Comparison of ENCODE assay signal across 18 mouse cellular contexts in the genomic region with DNA sequence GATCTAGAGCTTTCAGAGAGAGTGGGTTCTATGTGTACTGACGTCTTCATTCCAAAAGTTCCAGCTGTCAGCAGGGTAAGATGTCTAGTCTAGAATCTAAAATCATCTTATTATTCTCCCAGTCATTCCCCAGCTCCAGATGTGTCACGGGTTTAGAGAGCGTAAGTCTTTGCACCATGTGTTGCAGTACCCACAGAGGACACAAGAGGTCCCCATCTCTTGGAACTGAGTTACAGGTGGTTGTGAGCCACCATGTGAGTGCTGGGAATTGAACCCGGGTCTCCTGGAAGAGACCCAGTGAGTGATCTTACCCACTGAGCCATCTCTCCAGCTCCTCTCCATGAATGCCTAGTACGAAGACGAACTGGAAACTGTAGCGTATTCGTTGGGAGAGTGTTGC. TPM values are rescaled to one million over a fixed set of nuclear protein-coding genes. Genes with fewer than 3 reads are reported as not detected.
A peak's percentile ranks its signal among the peaks of the same experiment; 100 is the strongest.
DNase-seq lines count a peak whose midpoint lies in the region; ATAC-seq and TF ChIP-seq lines count a peak whose summit lies in the region.
"Had no signal": no experiment of that assay in that cellular context is flagged by ENCODE, and none has a peak within 500 bp of the region (broad histone marks: within the 10 kb centered on the region; RNA-seq: fewer than 3 reads in every experiment).

No protein-coding gene starts in this region.

- H3K79me2 ChIP-seq in MEL (ENCODE audit: control insufficient read depth, insufficient read depth, low read length, poor library complexity) = peaks cover 5% of the 10 kb centered on the region; the same call in 1 of the 2 replicates

- peak; percentile 68 for DNase-seq in heart, embryonic 10.5 days (ENCODE audit: low spot score)
- no peak for DNase-seq in heart, postnatal 10 days
- DNase-seq in lung, postnatal 0 days (ENCODE audit: low spot score) = no peak
- no peak for DNase-seq in lung, postnatal 36 days
- DNase-seq in MEL (ENCODE audit: low read depth, low spot score) (peak; percentile 49), adipocyte (ENCODE audit: low spot score) (no peak)
- peak; percentile 31 for DNase-seq in splenic B cell, adult 2 months (ENCODE audit: low read depth, low spot score)
- DNase-seq: cerebellum, adult 9-11 months; gastrocnemius, postnatal 14 days; midbrain, embryonic 14.5 days; thymus, postnatal 4 days had no signal

- H3K27me3 ChIP-seq in heart, embryonic 10.5 days (ENCODE audit: insufficient read depth, poor library complexity, severe bottlenecking) = no peaks in the 10 kb centered on the region
- no peaks in the 10 kb centered on the region for H3K27me3 ChIP-seq in lung, postnatal 0 days (replicated peaks; ENCODE audit: insufficient read depth, low read length)
- no peaks in the 10 kb centered on the region for H3K27me3 ChIP-seq in MEL (ENCODE audit: control insufficient read depth in 1 of 2, insufficient read depth in 2 of 2, low read length in 2 of 2)
- H3K27me3 ChIP-seq in splenic B cell, adult 2 months (ENCODE audit: control insufficient read depth, insufficient read depth, low read length, poor library complexity, severe bottlenecking) = no peaks in the 10 kb centered on the region
- no peaks in the 10 kb centered on the region for H3K27me3 ChIP-seq in forebrain, embryonic 16.5 days (replicated peaks; ENCODE audit: control insufficient read depth, insufficient read depth, low read length)
- H3K27me3 ChIP-seq: CH12.LX; heart, embryonic 15.5 days; hindbrain, embryonic 15.5 days; kidney, embryonic 15.5 days; limb, embryonic 13.5 days had no signal

- intact Hi-C loops in heart, postnatal 10 days (cut with DNase I) = loop anchor here (10.0 kb wide), 1 partner anchor 105 kb away; no protein-coding TSS in a partner anchor

- H3K4me1 ChIP-seq in heart, embryonic 10.5 days = peaks cover 5% of the 10 kb centered on the region; the same call in 1 of the 2 replicates
- H3K4me1 ChIP-seq in lung, postnatal 0 days (ENCODE audit: insufficient read depth, low read depth, low read length) = peaks cover 3% of the 10 kb centered on the region; the same call in 1 of the 2 replicates
- peaks cover under 1% of the 10 kb centered on the region in 2 experiments; a peak in 2 of 4 replicates for H3K4me1 ChIP-seq in MEL (ENCODE audit: control insufficient read depth in 1 of 2, insufficient read depth in 2 of 2, low read length in 2 of 2)
- H3K4me1 ChIP-seq in forebrain, embryonic 16.5 days (replicated peaks; ENCODE audit: control insufficient read depth, insufficient read depth, low read length) = peaks cover under 1% of the 10 kb centered on the region

- TF ChIP-seq CTCF in lung, postnatal 0 days (IDR thresholded peaks at IDR 0.05) = peak; percentile 29
- peak; percentile 19 to 54 (median 37); a peak in 5 of 6 replicates for TF ChIP-seq CTCF in MEL (IDR thresholded peaks at IDR 0.05 in 2 of 3, conservative IDR thresholded peaks at IDR 0.05 in 1 of 3; ENCODE audit: control insufficient read depth in 1 of 3, insufficient read depth in 1 of 3, low read depth in 2 of 3, low read length in 3 of 3, poor library complexity in 1 of 3, severe bottlenecking in 1 of 3)

- TF ChIP-seq POLR2A in MEL (IDR thresholded peaks at IDR 0.05; ENCODE audit: control insufficient read depth in 1 of 2, insufficient read depth in 1 of 2, low read depth in 1 of 2, low read length in 2 of 2, poor library complexity in 1 of 2) = no peak

- 97% methylated on average over 8 of the region's 8 CpGs for WGBS in heart, embryonic 10.5 days
- WGBS in lung, postnatal 0 days = 96% methylated on average over 8 of the region's 8 CpGs
- 99% methylated on average over 8 of the region's 8 CpGs for WGBS in forebrain, embryonic 16.5 days

- H3K9ac ChIP-seq in lung, postnatal 0 days (replicated peaks; ENCODE audit: low read depth) = no peak overlapping the region
- H3K9ac ChIP-seq in MEL (ENCODE audit: control insufficient read depth, low read depth, low read length, poor library complexity, severe bottlenecking) = no peak overlapping the region
- no peak overlapping the region for H3K9ac ChIP-seq in forebrain, embryonic 16.5 days (replicated peaks; ENCODE audit: low read depth, low read length)
- H3K9ac ChIP-seq: heart, embryonic 15.5 days; hindbrain, embryonic 15.5 days; kidney, embryonic 15.5 days; limb, embryonic 13.5 days had no signal

- no peak for TF ChIP-seq RAD21 in MEL (IDR thresholded peaks at IDR 0.05; ENCODE audit: low read depth, low read length)

- no peaks in the 10 kb centered on the region for H3K9me3 ChIP-seq in heart, embryonic 10.5 days
- no peaks in the 10 kb centered on the region for H3K9me3 ChIP-seq in lung, postnatal 0 days (ENCODE audit: low read length)
- no peaks in the 10 kb centered on the region for H3K9me3 ChIP-seq in MEL (replicated peaks; ENCODE audit: insufficient read depth, low read length)
- no peaks in the 10 kb centered on the region for H3K9me3 ChIP-seq in forebrain, embryonic 16.5 days (ENCODE audit: control insufficient read depth, low read length)
- H3K9me3 ChIP-seq: heart, embryonic 15.5 days; hindbrain, embryonic 15.5 days; kidney, embryonic 15.5 days; limb, embryonic 13.5 days had no signal

- H3K36me3 ChIP-seq in heart, embryonic 10.5 days = peaks cover 32% of the 10 kb centered on the region
- peaks cover 19% of the 10 kb centered on the region; the same call in 1 of the 2 replicates for H3K36me3 ChIP-seq in lung, postnatal 0 days (ENCODE audit: insufficient read depth, low read length)
- H3K36me3 ChIP-seq in MEL (ENCODE audit: control insufficient read depth in 1 of 2, insufficient read depth in 2 of 2, low read length in 2 of 2) = peaks cover 2 to 3% of the 10 kb centered on the region in 2 experiments; a peak in 3 of 4 replicates
- peaks cover 10% of the 10 kb centered on the region for H3K36me3 ChIP-seq in splenic B cell, adult 2 months (ENCODE audit: control insufficient read depth, insufficient read depth, low read length, poor library complexity, severe bottlenecking)
- peaks cover 12% of the 10 kb centered on the region for H3K36me3 ChIP-seq in forebrain, embryonic 16.5 days (ENCODE audit: control insufficient read depth, insufficient read depth)

- no peak for TF ChIP-seq EP300 in lung, postnatal 0 days (IDR thresholded peaks at IDR 0.05)
- no peak for TF ChIP-seq EP300 in MEL (IDR thresholded peaks at IDR 0.05; ENCODE audit: low read depth in 1 of 2, low read length in 2 of 2)

- H3K27ac ChIP-seq in heart, embryonic 10.5 days = no peak overlapping the region
- H3K27ac ChIP-seq in lung, postnatal 0 days (ENCODE audit: low read length) = no peak overlapping the region
- no peak overlapping the region for H3K27ac ChIP-seq in MEL (ENCODE audit: control insufficient read depth, low read depth, low read length)
- no peak overlapping the region for H3K27ac ChIP-seq in forebrain, embryonic 16.5 days (ENCODE audit: low read length)
- H3K27ac ChIP-seq: forebrain, embryonic 10.5 days; heart, embryonic 15.5 days; hindbrain, embryonic 15.5 days; kidney, embryonic 15.5 days; limb, embryonic 13.5 days had no signal

- no peak for ATAC-seq in lung, postnatal 0 days
- no peak for ATAC-seq in forebrain, embryonic 16.5 days

- no peak overlapping the region for H3K4me3 ChIP-seq in heart, embryonic 10.5 days
- H3K4me3 ChIP-seq in lung, postnatal 0 days (ENCODE audit: low read depth, low read length) = no peak overlapping the region
- H3K4me3 ChIP-seq in MEL (ENCODE audit: control insufficient read depth in 1 of 2, insufficient read depth in 1 of 2, low read depth in 2 of 2, low read length in 2 of 2) = no peak overlapping the region
- no peak overlapping the region for H3K4me3 ChIP-seq in forebrain, embryonic 16.5 days (replicated peaks; ENCODE audit: low read length)
- H3K4me3 ChIP-seq: forebrain, embryonic 10.5 days; heart, embryonic 15.5 days; hindbrain, embryonic 15.5 days; kidney, embryonic 15.5 days; limb, embryonic 13.5 days had no signal

- no peak overlapping the region for H3K4me2 ChIP-seq in lung, postnatal 0 days (replicated peaks; ENCODE audit: low read depth, low read length)
- no peak overlapping the region for H3K4me2 ChIP-seq in forebrain, embryonic 16.5 days (ENCODE audit: low read length)
- H3K4me2 ChIP-seq: heart, embryonic 15.5 days; hindbrain, embryonic 15.5 days; kidney, embryonic 15.5 days; limb, embryonic 13.5 days had no signal

RNA-seq across cellular contexts. Expression of a gene that starts 6.9 kb away (rescaled TPM):
- 26.6 and 31.5 TPM in 2 replicates for polyA plus RNA-seq in heart, embryonic 10.5 days (2016; fragmentation: Nextera tagmentation; extraction: Ambion mirVana)
- total RNA-seq in heart, postnatal 10 days (2021) = 10 to 100 TPM; 28.5 to 31.3 TPM
- 36.8 and 41.7 TPM in 2 replicates for polyA plus RNA-seq in lung, postnatal 0 days (2015; fragmentation: Nextera tagmentation; extraction: Ambion mirVana)
- total RNA-seq in MEL (2012; rRNA removed) = 21.7 and 23.2 TPM in 2 replicates
- 10 to 100 TPM in 1 of 2 experiments, not detected in 1; 27.9 TPM for polyA plus RNA-seq in MEL (2012; ENCODE audit: insufficient read depth in 1 of 2, insufficient read length in 2 of 2, low read depth in 1 of 2, low replicate concordance in 2 of 2, missing spikeins in 1 of 2)
- polyA plus RNA-seq in forebrain, embryonic 16.5 days (2015; fragmentation: Nextera tagmentation; extraction: Ambion mirVana) = 38.7 and 40.9 TPM in 2 replicates

RNA-seq across cellular contexts. Expression of a gene that starts 13.9 kb away (rescaled TPM):
- polyA plus RNA-seq in heart, embryonic 10.5 days (2016; fragmentation: Nextera tagmentation; extraction: Ambion mirVana) = 37.4 and 38.9 TPM in 2 replicates
- total RNA-seq in heart, postnatal 10 days (2021) = 10 to 100 TPM; 12.7 to 13.0 TPM
- polyA plus RNA-seq in lung, postnatal 0 days (2015; fragmentation: Nextera tagmentation; extraction: Ambion mirVana) = 2.8 and 4.5 TPM in 2 replicates
- 25.5 and 26.4 TPM in 2 replicates for total RNA-seq in MEL (2012; rRNA removed)
- polyA plus RNA-seq in MEL (2012; ENCODE audit: insufficient read depth in 1 of 2, insufficient read length in 2 of 2, low read depth in 1 of 2, low replicate concordance in 2 of 2, missing spikeins in 1 of 2) = 10 to 100 TPM in 1 of 2 experiments, not detected in 1; 33.6 TPM
- 24.7 and 27.4 TPM in 2 replicates for polyA plus RNA-seq in forebrain, embryonic 16.5 days (2015; fragmentation: Nextera tagmentation; extraction: Ambion mirVana)

RNA-seq across cellular contexts. Expression of a gene that starts 27.6 kb away (rescaled TPM):
- polyA plus RNA-seq in heart, embryonic 10.5 days (2016; fragmentation: Nextera tagmentation; extraction: Ambion mirVana) = 12.2 and 15.4 TPM in 2 replicates
- total RNA-seq in heart, postnatal 10 days (2021) = 10 to 100 TPM; 13.5 to 14.9 TPM
- 32.0 and 33.3 TPM in 2 replicates for polyA plus RNA-seq in lung, postnatal 0 days (2015; fragmentation: Nextera tagmentation; extraction: Ambion mirVana)
- not detected in 2 replicates for total RNA-seq in MEL (2012; rRNA removed)
- polyA plus RNA-seq in MEL (2012; ENCODE audit: insufficient read depth in 1 of 2, insufficient read length in 2 of 2, low read depth in 1 of 2, low replicate concordance in 2 of 2, missing spikeins in 1 of 2) = under 1 TPM in 1 of 2 experiments, not detected in 1; 0.10 TPM
- polyA plus RNA-seq in forebrain, embryonic 16.5 days (2015; fragmentation: Nextera tagmentation; extraction: Ambion mirVana) = 6.6 and 9.2 TPM in 2 replicates

RNA-seq across cellular contexts. Expression of a gene that starts 33.2 kb away (rescaled TPM):
- 5.4 and 6.1 TPM in 2 replicates for polyA plus RNA-seq in heart, embryonic 10.5 days (2016; fragmentation: Nextera tagmentation; extraction: Ambion mirVana)
- total RNA-seq in heart, postnatal 10 days (2021) = 1 to 10 TPM; 1.9 to 2.1 TPM
- 3.4 and 3.5 TPM in 2 replicates for polyA plus RNA-seq in lung, postnatal 0 days (2015; fragmentation: Nextera tagmentation; extraction: Ambion mirVana)
- total RNA-seq in MEL (2012; rRNA removed) = 2.0 and 3.0 TPM in 2 replicates
- 1 to 10 TPM in 1 of 2 experiments, not detected in 1; 3.5 TPM for polyA plus RNA-seq in MEL (2012; ENCODE audit: insufficient read depth in 1 of 2, insufficient read length in 2 of 2, low read depth in 1 of 2, low replicate concordance in 2 of 2, missing spikeins in 1 of 2)
- 6.9 and 7.1 TPM in 2 replicates for polyA plus RNA-seq in forebrain, embryonic 16.5 days (2015; fragmentation: Nextera tagmentation; extraction: Ambion mirVana)

Comparison
In these comparisons a context has a peak if more than half of its experiments do, and no peak if none do; other contexts are left out.
1. DNase-seq: peak in heart, embryonic 10.5 days (single experiment), MEL (single experiment) and splenic B cell, adult 2 months (single experiment); none in heart, postnatal 10 days (0 of 2), lung, postnatal 0 days (single experiment), lung, postnatal 36 days (single experiment) and adipocyte (single experiment).